Mouse (Mus musculus) mature B cell (primary cell): ENCODE measurements at regions not wholly inside any gene's neighbourhood (a gene's known extent, or its start where the extent isn't known, plus 50 kb on each side); places are given as distances from the start of the nearest gene placed in this dataset.

ENCODE experiments used
- in situ Hi-C: fragments of 300-500 bp; cut with MboI; formaldehyde crosslinking; loops from 2 replicates; pipeline ENCODE4 v1.14.3; 2019

GRCm38 (mm10) chr13:102507916-102508315, 185.4 kb upstream of the Cd180 start:
- in situ Hi-C loops, result no loop called here

- in situ Hi-C loops, result no loop called here
Measured at GRCm38 (mm10) chr13:102510733-102511279, 182.6 kb upstream of the Cd180 start.

GRCm38 (mm10) chr13:102518169-102518882, 175.0 kb upstream of the Cd180 start:
- in situ Hi-C loops, result no loop called here

- in situ Hi-C loops, result no loop called here
Measured at GRCm38 (mm10) chr13:102521427-102521826, 171.9 kb upstream of the Cd180 start.

GRCm38 (mm10) chr13:102522080-102522479, 171.3 kb upstream of the Cd180 start:
- in situ Hi-C loops, result no loop called here

GRCm38 (mm10) chr13:102526621-102527140, 166.7 kb upstream of the Cd180 start:
- in situ Hi-C loops, result no loop called here

GRCm38 (mm10) chr13:102533784-102534183, 159.6 kb upstream of the Cd180 start:
- in situ Hi-C loops, result no loop called here

- in situ Hi-C loops, result no loop called here
Measured at GRCm38 (mm10) chr13:102537424-102538242, 155.7 kb upstream of the Cd180 start.

- in situ Hi-C loops, result no loop called here
Measured at GRCm38 (mm10) chr13:102540436-102540835, 152.9 kb upstream of the Cd180 start.

- in situ Hi-C loops, result no loop called here
Measured at GRCm38 (mm10) chr13:102544359-102545165, 148.8 kb upstream of the Cd180 start.

- in situ Hi-C loops, result no loop called here
Measured at GRCm38 (mm10) chr13:102545845-102546615, 147.3 kb upstream of the Cd180 start.

GRCm38 (mm10) chr13:102548252-102548651, 145.1 kb upstream of the Cd180 start:
- in situ Hi-C loops, result no loop called here

- in situ Hi-C loops, result no loop called here
Measured at GRCm38 (mm10) chr13:102566846-102567572, 126.3 kb upstream of the Cd180 start.

- in situ Hi-C loops, result no loop called here
Measured at GRCm38 (mm10) chr13:102569580-102569979, 123.8 kb upstream of the Cd180 start.

- in situ Hi-C loops, result no loop called here
Measured at GRCm38 (mm10) chr13:102570286-102570685, 123.1 kb upstream of the Cd180 start.

GRCm38 (mm10) chr13:102573286-102573921, 120.0 kb upstream of the Cd180 start:
- in situ Hi-C loops, result no loop called here

- in situ Hi-C loops, result no loop called here
Measured at GRCm38 (mm10) chr13:102576871-102577662, 116.3 kb upstream of the Cd180 start.

- in situ Hi-C loops, result no loop called here
Measured at GRCm38 (mm10) chr13:102578811-102579210, 114.5 kb upstream of the Cd180 start.

GRCm38 (mm10) chr13:102579638-102580037, 113.7 kb upstream of the Cd180 start:
- in situ Hi-C loops, result no loop called here
